Mouse (Mus musculus): ENCODE measurements around the gene Tle4. TPM values are rescaled to one million over a fixed set of nuclear protein-coding genes. Genes with fewer than 3 reads are reported as not detected.

The Tle4 gene
- polyA plus RNA-seq, 1 experiment from 2014 or later, result 2.9 TPM

- DNase-seq (ENCODE audit: low read depth, low spot score), result no peak
- CTCF ChIA-PET, result interaction anchor here (1.0 kb wide), 1 partner anchor 126 kb away, joined by 3 read pairs; no protein-coding TSS in a partner anchor
- no peak for ATAC-seq
- TF ChIP-seq CTCF (IDR thresholded peaks at IDR 0.05), result no peak
- in situ Hi-C loops (cut with MboI; ENCODE audit: low pct_unique_long_range_greater_than_20kb), result no loop called here
- POLR2A ChIA-PET, result no interaction called here
- H3K27me3 ChIP-seq, result no peaks in the 10 kb centered on the region
Measured at GRCm38 (mm10) chr19:14503862-14504261, 94.0 kb downstream of the Tle4 start.

DNA sequence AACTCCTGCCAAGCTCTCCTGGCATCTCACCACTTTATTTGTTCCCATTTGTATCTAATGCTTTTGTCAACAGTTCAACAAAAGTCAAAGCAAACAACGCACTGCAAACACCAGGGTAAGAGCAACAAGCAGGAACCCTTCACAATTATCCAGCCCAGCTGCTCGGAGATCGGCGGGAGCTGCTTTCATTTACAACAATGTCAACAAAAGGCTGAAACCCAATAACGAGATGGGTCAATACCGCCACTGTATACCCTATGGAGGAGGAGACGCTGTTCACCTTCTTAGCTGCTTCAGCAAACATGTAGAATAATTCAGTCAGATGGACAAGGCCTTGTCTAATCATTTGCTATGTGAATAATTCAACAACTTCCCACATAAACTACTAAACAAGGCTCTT, 95.6 kb downstream of the Tle4 start:
- ChIA-PET POLR2A (no interaction called here), CTCF (interaction anchor here (1.3 kb wide), 1 partner anchor 9 kb away, joined by 3 read pairs; no protein-coding TSS in a partner anchor)
- no peaks in the 10 kb centered on the region for H3K27me3 ChIP-seq
- in situ Hi-C loops (cut with MboI; ENCODE audit: low pct_unique_long_range_greater_than_20kb), result no loop called here
- TF ChIP-seq CTCF (IDR thresholded peaks at IDR 0.05), result no peak
- no peak for ATAC-seq
- no peak for DNase-seq (ENCODE audit: low read depth, low spot score)

GRCm38 (mm10) chr19:14499835-14500425, 97.9 kb downstream of the Tle4 start:
- in situ Hi-C loops (cut with MboI; ENCODE audit: low pct_unique_long_range_greater_than_20kb), result no loop called here
- TF ChIP-seq CTCF (IDR thresholded peaks at IDR 0.05), result no peak
- ATAC-seq (no peak), DNase-seq (ENCODE audit: low read depth, low spot score) (no peak)
- H3K27me3 ChIP-seq, result no peaks in the 10 kb centered on the region
- POLR2A ChIA-PET, result no interaction called here
- CTCF ChIA-PET, result no interaction called here

- CTCF ChIA-PET, result no interaction called here
- TF ChIP-seq CTCF (IDR thresholded peaks at IDR 0.05), result no peak
- ATAC-seq, result no peak
- H3K27me3 ChIP-seq, result no peaks in the 10 kb centered on the region
- no peak for DNase-seq (ENCODE audit: low read depth, low spot score)
- in situ Hi-C loops (cut with MboI; ENCODE audit: low pct_unique_long_range_greater_than_20kb), result no loop called here
- POLR2A ChIA-PET, result no interaction called here
Measured at GRCm38 (mm10) chr19:14493047-14493446, 104.8 kb downstream of the Tle4 start.

DNA sequence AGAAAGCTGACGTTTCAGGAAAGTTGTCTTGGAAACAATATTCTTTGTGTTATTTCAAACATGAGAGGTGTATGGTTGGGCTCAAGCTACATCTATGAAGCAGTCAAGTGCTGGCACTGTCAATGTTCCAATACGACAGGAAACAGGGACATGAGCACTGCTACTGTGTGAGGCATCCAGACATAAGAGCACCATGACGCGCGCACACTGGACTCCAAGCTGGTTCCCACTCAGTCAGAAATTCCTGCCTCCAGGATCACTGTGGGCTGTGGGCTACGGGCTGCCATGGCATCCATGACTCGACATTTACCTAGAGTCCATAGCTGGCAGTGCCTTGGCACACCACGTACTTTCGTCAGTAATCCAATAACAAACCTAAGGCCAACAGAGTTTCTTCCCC, 110.7 kb downstream of the Tle4 start:
- POLR2A ChIA-PET, result no interaction called here
- no peaks in the 10 kb centered on the region for H3K27me3 ChIP-seq
- ATAC-seq, result no peak
- DNase-seq (ENCODE audit: low read depth, low spot score), result no peak
- in situ Hi-C loops (cut with MboI; ENCODE audit: low pct_unique_long_range_greater_than_20kb), result no loop called here
- TF ChIP-seq CTCF (IDR thresholded peaks at IDR 0.05), result no peak
- CTCF ChIA-PET, result interaction anchor here (2.1 kb wide), 1 partner anchor 9 kb away, joined by 8 read pairs; no protein-coding TSS in a partner anchor

GRCm38 (mm10) chr19:14485176-14485575, 112.7 kb downstream of the Tle4 start:
- ATAC-seq (no peak), DNase-seq (ENCODE audit: low read depth, low spot score) (no peak)
- no peak for TF ChIP-seq CTCF (IDR thresholded peaks at IDR 0.05)
- in situ Hi-C loops (cut with MboI; ENCODE audit: low pct_unique_long_range_greater_than_20kb), result no loop called here
- H3K27me3 ChIP-seq, result no peaks in the 10 kb centered on the region
- CTCF ChIA-PET, result no interaction called here
- POLR2A ChIA-PET, result no interaction called here

DNA sequence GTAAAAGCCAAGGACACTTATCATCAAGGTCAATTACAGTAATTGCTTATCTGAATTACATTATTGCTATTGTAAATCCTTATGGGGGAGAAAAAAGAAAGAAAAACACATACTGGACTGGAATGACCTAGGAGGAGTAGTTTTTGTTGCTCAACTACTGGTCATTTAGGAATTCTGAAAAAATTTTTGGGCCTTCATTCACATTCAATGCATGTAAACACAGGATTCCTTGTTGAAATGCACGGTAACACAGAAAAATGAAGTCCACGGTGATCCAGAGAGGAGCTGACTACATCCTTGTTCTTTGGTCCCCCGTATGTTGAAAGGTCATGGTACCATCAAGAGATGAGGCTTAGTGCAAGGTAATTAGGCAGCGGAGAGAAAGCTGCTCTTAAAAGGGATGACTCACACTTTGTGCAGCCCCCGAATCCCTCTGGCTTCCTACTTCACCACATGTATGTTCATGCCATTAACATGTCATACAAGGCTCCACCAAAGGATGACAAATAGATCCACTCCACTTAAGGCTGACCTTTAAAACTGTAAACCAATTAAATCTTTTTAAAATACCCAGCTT, 115.2 kb downstream of the Tle4 start:
- ChIA-PET POLR2A (no interaction called here), CTCF (no interaction called here)
- in situ Hi-C loops (cut with MboI; ENCODE audit: low pct_unique_long_range_greater_than_20kb), result no loop called here
- H3K27me3 ChIP-seq, result no peaks in the 10 kb centered on the region
- ATAC-seq, result no peak
- TF ChIP-seq CTCF (IDR thresholded peaks at IDR 0.05), result no peak
- no peak for DNase-seq (ENCODE audit: low read depth, low spot score)

DNA sequence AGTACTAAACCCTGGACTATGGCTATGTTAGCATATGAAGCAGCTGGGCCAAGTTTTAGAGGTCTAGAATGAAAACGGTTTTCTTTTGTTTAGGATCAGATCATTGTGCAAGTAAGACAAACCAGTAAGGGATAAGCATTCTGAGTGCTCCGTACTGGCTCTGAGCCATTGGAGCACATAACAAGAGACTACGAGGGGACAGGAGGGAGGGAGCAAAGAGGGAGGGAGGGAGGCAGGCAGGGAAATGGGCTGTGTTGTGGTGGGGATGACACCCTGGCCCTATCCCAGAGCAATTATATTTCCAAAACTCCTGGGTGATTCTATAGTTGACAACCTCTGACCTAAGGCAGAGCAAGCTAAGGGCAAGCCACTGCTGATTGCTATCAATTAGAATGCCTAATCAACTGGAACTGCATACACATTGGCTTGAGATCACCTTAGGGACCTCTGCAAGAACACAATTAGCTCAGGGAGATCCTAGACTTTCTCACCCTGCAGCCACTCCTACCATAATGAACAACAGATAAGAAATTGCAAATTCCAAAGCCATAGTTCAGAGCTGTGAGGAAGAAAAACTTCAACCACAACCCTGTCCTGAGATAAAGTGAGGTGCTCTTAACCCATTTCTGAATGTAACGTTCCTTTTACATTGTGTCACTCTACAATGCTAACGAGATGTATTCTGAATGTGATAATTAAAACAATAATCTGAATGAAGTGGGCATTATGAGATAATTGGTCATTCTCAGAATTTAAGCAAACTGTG, 115.9 kb downstream of the Tle4 start:
- ChIA-PET POLR2A (no interaction called here), CTCF (no interaction called here)
- no peak for TF ChIP-seq CTCF (IDR thresholded peaks at IDR 0.05)
- ATAC-seq (no peak), DNase-seq (ENCODE audit: low read depth, low spot score) (no peak)
- in situ Hi-C loops (cut with MboI; ENCODE audit: low pct_unique_long_range_greater_than_20kb), result no loop called here
- no peaks in the 10 kb centered on the region for H3K27me3 ChIP-seq

DNA sequence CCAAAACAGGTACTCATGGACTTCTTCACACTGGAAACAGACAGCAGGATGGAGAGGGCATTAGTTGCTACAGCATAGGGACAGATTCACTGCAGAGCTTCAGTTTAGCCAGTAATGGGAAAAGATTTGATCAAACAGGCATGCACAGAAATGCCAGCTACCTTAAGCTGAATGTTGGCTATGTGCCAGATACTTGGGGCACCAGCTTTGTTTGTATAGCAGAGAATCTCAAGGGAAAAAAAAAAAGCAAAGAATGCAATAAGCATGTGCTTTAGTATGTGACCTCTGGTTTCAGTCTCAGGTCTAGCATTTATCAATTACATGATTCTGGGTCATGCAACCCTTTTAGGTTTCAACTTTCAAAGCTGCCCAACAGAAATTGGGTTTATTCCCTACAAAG, 118.1 kb downstream of the Tle4 start:
- ChIA-PET POLR2A (no interaction called here), CTCF (no interaction called here)
- DNase-seq (ENCODE audit: low read depth, low spot score) (no peak), ATAC-seq (no peak)
- no peaks in the 10 kb centered on the region for H3K27me3 ChIP-seq
- no peak for TF ChIP-seq CTCF (IDR thresholded peaks at IDR 0.05)
- in situ Hi-C loops (cut with MboI; ENCODE audit: low pct_unique_long_range_greater_than_20kb), result no loop called here

DNA sequence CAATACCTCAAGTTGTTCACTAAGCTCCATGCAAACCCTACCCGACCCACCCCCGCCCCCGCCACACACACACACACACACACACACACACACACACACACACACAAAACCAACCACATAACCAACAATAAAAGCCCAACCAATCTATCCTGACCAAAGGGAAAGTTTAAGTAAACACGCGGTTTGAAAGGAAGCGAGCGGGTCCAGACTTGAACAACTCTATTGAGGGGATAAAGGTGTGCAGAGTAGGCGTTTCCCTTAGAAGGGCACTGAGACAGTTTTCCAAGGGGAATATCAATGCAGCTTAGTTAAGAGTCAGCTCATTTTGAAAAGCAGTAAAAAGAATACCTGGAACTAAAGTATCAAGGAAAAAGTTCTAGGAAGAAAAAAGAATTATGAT, 128.5 kb downstream of the Tle4 start:
- TF ChIP-seq CTCF (IDR thresholded peaks at IDR 0.05), result no peak
- no peak for DNase-seq (ENCODE audit: low read depth, low spot score)
- ChIA-PET POLR2A (no interaction called here), CTCF (interaction anchor here (2.8 kb wide), 1 partner anchor 11 kb away, joined by 12 read pairs; no protein-coding TSS in a partner anchor)
- ATAC-seq, result no peak
- no peaks in the 10 kb centered on the region for H3K27me3 ChIP-seq
- in situ Hi-C loops (cut with MboI; ENCODE audit: low pct_unique_long_range_greater_than_20kb), result no loop called here

- H3K27me3 ChIP-seq, result no peaks in the 10 kb centered on the region
- no peak for TF ChIP-seq CTCF (IDR thresholded peaks at IDR 0.05)
- CTCF ChIA-PET, result interaction anchor here (2.8 kb wide), 1 partner anchor 11 kb away, joined by 12 read pairs; no protein-coding TSS in a partner anchor
- in situ Hi-C loops (cut with MboI; ENCODE audit: low pct_unique_long_range_greater_than_20kb), result no loop called here
- DNase-seq (ENCODE audit: low read depth, low spot score) (no peak), ATAC-seq (no peak)
- POLR2A ChIA-PET, result no interaction called here
Measured at GRCm38 (mm10) chr19:14468733-14469132, 129.1 kb downstream of the Tle4 start.
